Mouse (Mus musculus) right cerebral cortex, postnatal 4 days (tissue): ENCODE results near the gene Tmem223.

Source experiments
- DNase-seq: peaks from one replicate; pipeline ENCODE4 v3.0.0-alpha.2; 2022

The Tmem223 gene

GRCm38 (mm10) chr19:8803879-8804660 lies 33.3 kb downstream of the Tmem223 start:
- DNase-seq: no peak

DNA sequence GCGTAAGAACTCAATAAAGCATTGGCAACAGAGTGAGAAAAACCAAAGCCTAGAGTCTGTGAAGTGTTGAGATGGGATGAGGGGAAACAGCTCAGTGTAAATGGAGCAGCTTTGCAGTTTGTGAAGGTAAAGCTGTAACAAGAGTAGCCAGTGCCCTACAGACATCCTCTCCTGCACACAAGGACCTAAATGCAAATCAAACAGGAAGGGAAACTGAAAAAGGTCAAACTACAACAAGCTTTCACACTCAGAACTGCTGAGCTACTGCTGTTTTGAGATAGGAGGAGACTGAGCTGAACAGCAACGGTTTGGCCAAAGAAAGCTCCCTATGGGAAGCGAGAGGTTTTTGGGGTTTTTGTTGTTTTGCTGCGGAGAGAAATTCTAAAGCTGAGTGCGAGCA lies 36.0 kb downstream of the Tmem223 start:
- DNase-seq: no peak

DNA sequence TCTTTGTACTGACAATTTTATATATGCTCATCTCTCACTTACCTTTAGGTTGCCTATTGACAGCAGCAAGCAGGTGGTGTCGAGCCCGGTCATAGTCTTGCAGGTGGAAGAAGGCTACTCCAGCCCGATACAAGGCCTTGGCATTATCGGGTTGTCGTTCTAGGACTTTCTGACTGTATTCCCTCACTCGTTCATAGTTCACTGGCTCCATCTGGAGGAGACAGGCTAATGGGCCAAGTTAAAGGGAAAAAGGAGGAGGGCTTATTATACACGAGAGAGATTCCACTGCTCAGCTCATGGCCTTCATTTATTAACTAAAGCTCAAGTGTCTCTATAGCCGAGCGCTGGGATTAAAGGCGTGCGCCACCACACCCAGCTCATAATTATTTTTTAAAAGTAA lies 45.0 kb downstream of the Tmem223 start:
- no peak for DNase-seq

DNA sequence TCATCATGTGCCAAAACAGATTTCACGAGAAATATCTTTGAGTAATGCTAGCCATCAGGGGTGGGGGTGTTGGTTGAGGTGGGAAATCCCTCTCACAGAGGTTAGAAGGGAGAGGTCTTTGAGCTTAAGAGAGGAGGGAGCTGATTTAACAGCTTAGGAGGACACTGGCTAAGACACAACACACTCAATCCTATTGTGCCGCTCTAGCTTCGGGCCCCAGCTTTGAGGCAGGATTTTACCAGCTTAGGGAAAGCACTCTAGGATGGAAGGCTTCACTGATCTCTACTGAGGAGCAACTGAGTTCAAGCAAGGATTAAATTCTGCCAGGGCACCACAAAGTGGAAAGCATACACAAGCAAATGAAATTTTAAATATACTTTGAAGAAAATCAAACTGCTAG lies 46.2 kb downstream of the Tmem223 start:
- no peak for DNase-seq

DNA sequence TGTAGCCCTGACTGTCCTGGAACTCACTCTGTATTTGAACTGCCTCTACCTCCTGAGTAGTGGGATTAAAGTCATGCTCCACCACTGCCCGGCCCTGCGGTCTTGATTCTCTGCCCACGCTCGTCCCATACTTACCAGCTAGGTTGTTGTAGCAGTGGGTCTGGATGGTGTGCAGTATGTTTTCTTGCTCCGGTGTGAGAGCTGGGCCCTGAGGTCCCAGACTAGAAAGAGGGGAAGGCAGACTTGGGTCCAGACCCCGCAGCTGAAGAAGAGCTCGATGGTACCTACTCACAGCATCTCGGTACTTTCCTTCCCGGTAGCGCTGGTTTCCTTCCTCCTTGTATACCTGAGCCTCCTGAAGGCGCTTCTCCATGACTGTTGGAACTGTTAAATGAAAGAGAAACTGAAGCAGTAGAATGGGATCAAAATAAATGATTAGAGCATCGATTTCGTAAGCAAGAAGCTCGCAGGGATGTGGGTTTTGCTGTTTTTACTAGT lies 47.6 kb downstream of the Tmem223 start:
- DNase-seq: no peak

GRCm38 (mm10) chr19:8818801-8819595 lies 48.2 kb downstream of the Tmem223 start, which contains the start of gene Ttc9c:
Gene Ttc9c (minus strand): TSS chr19:8819333.
- DNase-seq: peak; percentile 86

DNA sequence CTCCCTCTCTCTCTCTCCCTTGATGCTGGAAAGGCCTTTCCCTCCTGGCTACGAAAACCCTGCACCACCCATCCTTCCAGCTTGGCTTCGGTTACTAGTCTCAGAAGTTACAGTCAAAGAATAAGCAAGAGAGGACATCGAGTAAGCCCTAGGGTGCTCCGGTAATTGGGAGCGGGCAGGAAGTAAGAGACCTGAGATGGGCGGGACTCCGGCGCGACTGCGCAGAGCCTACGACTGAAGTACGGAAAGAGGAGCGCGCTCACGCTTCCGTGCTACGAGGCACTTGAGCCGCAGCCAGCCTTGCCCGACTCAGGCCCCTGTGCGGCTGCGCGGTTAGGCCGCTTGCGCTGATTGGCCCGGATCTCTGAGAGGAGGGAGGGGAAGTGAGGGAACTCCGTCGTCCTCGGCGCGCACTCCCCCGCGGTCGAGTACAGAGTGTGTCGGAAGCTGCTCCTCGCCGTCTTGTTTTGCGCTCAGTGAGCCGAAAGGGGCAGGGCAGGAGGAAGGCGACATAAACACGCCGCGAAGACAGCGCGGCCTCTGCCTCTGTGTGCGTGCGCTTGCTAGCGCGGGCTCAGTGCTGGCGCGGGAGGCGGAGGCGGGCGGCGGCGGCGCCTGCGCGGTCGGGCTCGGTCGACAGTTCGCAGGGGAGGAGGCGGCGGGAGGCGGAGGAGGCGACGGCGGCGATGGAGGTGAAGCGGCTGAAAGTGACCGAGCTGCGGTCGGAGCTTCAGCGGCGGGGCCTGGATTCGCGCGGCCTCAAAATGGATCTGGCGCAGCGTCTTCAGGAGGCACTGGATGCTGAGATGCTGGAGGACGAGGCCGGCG lies 49.0 kb downstream of the Tmem223 start, which contains the start of gene Hnrnpul2:
Gene Hnrnpul2 (plus strand): TSS at position 415 of the 828 bp plus-strand sequence.
- peak; percentile 98 for DNase-seq

DNA sequence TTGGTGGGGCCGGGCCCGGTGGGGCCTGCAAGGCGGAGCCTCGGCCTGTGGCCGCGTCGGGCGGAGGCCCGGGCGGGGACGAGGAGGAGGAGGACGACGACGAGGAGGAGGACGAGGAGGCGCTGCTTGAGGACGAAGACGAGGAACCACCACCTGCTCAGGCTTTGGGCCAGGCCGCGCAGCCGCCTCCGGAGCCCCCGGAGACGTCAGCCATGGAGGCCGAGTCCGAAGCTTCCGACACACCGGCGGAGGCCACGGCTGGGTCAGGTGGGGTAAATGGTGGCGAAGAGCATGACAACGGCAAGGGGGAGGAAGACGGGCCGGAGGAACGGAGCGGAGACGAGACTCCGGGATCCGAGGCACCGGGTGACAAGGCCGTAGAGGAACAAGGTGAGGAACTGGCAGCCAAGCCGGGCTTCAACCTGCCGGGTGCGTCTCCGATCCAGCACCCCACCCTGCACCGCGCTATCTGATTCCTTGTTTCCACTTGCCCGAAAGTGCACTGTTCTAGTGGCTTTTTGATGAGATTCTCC lies 49.7 kb downstream of the Tmem223 start:
- no peak for DNase-seq

- DNase-seq: no peak
Measured at GRCm38 (mm10) chr19:8821146-8821545, 50.4 kb downstream of the Tmem223 start.
